Mouse (Mus musculus) heart, embryonic 13.5 days (tissue): ENCODE measurements around the gene Psma5. TPM values are rescaled to one million over a fixed set of nuclear protein-coding genes. Genes with fewer than 3 reads are reported as not detected.

Experiments
- polyA plus RNA-seq: library from polyadenylated mRNA; unstranded; fragments of >200 nt; fragmentation: Nextera tagmentation; extraction: Ambion mirVana; gene quantifications from 2 replicates; pipeline ENCODE4 v1.2.1, GENCODE M21; 2015

The Psma5 gene
- polyA plus RNA-seq, 1 experiment from 2014 or later: 213 TPM

Other genes starting within 250 kb of the Psma5 start
- gene Gstm1, start 239.0 kb upstream of the Psma5 start, polyA plus RNA-seq: 44.3 and 50.5 TPM in 2 replicates
- 15.2 and 16.4 TPM in 2 replicates for gene Gstm4, start 212.0 kb upstream of the Psma5 start, polyA plus RNA-seq
- 29.4 and 30.3 TPM in 2 replicates for gene Ampd2, start 170.3 kb upstream of the Psma5 start, polyA plus RNA-seq
- gene Gnat2, start 164.1 kb upstream of the Psma5 start, polyA plus RNA-seq: 0.20 and 1.3 TPM in 2 replicates
- 74.7 and 76.3 TPM in 2 replicates for gene Gnai3, start 110.8 kb upstream of the Psma5 start, polyA plus RNA-seq
- 0.14 TPM in 1 of 2 replicates, not detected in the other for gene Gpr61, start 102.0 kb upstream of the Psma5 start, polyA plus RNA-seq
- 2.6 and 2.8 TPM in 2 replicates for gene Amigo1, start 70.6 kb upstream of the Psma5 start, polyA plus RNA-seq
- 2.3 and 3.1 TPM in 2 replicates for gene Cyb561d1, start 55.7 kb upstream of the Psma5 start, polyA plus RNA-seq
- gene Atxn7l2, start 46.0 kb upstream of the Psma5 start, polyA plus RNA-seq: 7.5 and 8.7 TPM in 2 replicates
- gene Sypl2, start 30.3 kb upstream of the Psma5 start, polyA plus RNA-seq: 2.4 and 3.2 TPM in 2 replicates
- gene Sort1, start 27.2 kb downstream of the Psma5 start, polyA plus RNA-seq: 8.9 and 11.9 TPM in 2 replicates
- 40.7 and 45.8 TPM in 2 replicates for gene Mybphl, start 108.0 kb downstream of the Psma5 start, polyA plus RNA-seq
- gene Psrc1, start 126.9 kb downstream of the Psma5 start, polyA plus RNA-seq: 24.4 and 25.4 TPM in 2 replicates
- gene Celsr2, start 158.6 kb downstream of the Psma5 start, polyA plus RNA-seq: 2.1 and 3.1 TPM in 2 replicates
- gene Sars, start 188.3 kb downstream of the Psma5 start, polyA plus RNA-seq: 78.2 and 91.4 TPM in 2 replicates